Mouse (Mus musculus) forebrain, postnatal 0 days (tissue): ENCODE measurements around the gene Pigv. TPM values are rescaled to one million over a fixed set of nuclear protein-coding genes. Genes with fewer than 3 reads are reported as not detected.
A peak's percentile ranks its signal among the peaks of the same experiment; 100 is the strongest.

Experiments
- ATAC-seq: fragments of 200-750 bp; cut with Nextera tagmentation; 2 replicates; pipeline ENCODE4 v1.8.0; 2017; ENCODE audit warnings: mild to moderate bottlenecking, moderate library complexity
- DNase-seq: peaks from one replicate; pipeline ENCODE4 v3.0.0-alpha.2; 2015
- H3K27ac ChIP-seq: fragments of 300-500 bp; sonication (generic); 2 replicates; pipeline ENCODE4 v1.5.1; 2014; ENCODE audit warnings: low read depth, mild to moderate bottlenecking, antibody characterized with exemption, low read length, moderate library complexity, mixed read lengths
- H3K27me3 ChIP-seq: fragments of 300-500 bp; sonication (generic); 2 replicates; pipeline ENCODE4 v1.6.1; 2014; ENCODE audit warnings: mild to moderate bottlenecking, low read length, mixed read lengths; ENCODE audit not compliant: insufficient read depth
- H3K36me3 ChIP-seq: fragments of 300-500 bp; sonication (generic); 2 replicates; pipeline ENCODE4 v1.6.1; 2014; ENCODE audit warnings: mild to moderate bottlenecking, moderate library complexity; ENCODE audit not compliant: insufficient read depth
- H3K4me1 ChIP-seq: fragments of 300-500 bp; sonication (generic); 2 replicates; pipeline ENCODE4 v1.6.1; 2014; ENCODE audit warnings: antibody characterized with exemption; ENCODE audit not compliant: insufficient read depth
- H3K4me2 ChIP-seq: fragments of 300-500 bp; sonication (generic); 2 replicates; pipeline ENCODE4 v1.6.1; 2014; ENCODE audit warnings: low read depth, mild to moderate bottlenecking, moderate library complexity
- H3K4me3 ChIP-seq: fragments of 300-500 bp; sonication (generic); 2 replicates; pipeline ENCODE4 v1.5.1; 2014; ENCODE audit warnings: low read depth, low read length, mixed read lengths
- H3K9ac ChIP-seq: fragments of 300-500 bp; sonication (generic); 2 replicates; pipeline ENCODE4 v1.6.1; 2014; ENCODE audit warnings: mild to moderate bottlenecking
- H3K9me3 ChIP-seq: fragments of 300-500 bp; sonication (generic); 2 replicates; pipeline ENCODE4 v1.6.1; 2016; ENCODE audit warnings: low read length
- CTCF ChIP-seq: sonication (generic); IDR thresholded peaks from 2 replicates; pipeline ENCODE4 v1.5.1; 2016; ENCODE audit warnings: antibody characterized with exemption, control low read depth, low read depth
- WGBS: fragments of 180-500 bp; shearing (Covaris S2); extraction: QIAGEN DNeasy Blood & Tissue Kit; methylation state at CpG from one replicate; pipeline ENCODE4 v1.1.7; 2014; 5-methylcytosine and 5-hydroxymethylcytosine counted together
- polyA plus RNA-seq: library from polyadenylated mRNA; unstranded; fragments of >200 nt; fragmentation: Nextera tagmentation; extraction: Ambion mirVana; gene quantifications from 2 replicates; pipeline ENCODE4 v1.2.1, GENCODE M21; 2015
- total RNA-seq: library from RNA; depleted of rRNA; stranded (reverse); fragments of >200 nt; gene quantifications from 2 replicates; pipeline ENCODE4 v1.2.3, GENCODE M21; 2014

The Pigv gene
- total and polyA plus RNA-seq, 2 experiments from 2014 or later = 12.0 to 12.5 TPM

DNA sequence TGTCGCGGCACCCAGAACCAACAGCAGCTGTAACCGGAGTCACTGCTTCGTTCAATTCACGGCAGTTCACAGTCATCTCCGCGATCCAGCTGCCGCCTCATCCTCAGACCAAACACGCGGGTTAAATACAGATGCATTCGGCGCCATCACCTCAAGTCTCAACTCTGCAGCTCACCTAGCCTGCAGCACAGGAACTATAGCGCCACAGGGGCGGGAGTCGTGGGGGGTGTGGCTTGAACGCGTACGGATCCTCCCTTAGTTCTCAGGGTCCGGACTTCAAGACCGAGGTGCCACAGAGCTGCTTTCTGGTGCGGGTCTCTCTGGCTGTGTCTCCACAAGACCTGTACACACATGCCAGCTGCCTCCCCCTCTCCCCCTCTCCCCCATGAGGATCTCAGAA is 26.8 kb downstream of the Pigv start:
- Histone ChIP-seq H3K36me3 (no peaks in the 10 kb centered on the region), H3K9ac (no peak overlapping the region), H3K27ac (no peak overlapping the region), H3K27me3 (no peaks in the 10 kb centered on the region), H3K4me2 (no peak overlapping the region), H3K9me3 (peaks cover 6% of the 10 kb centered on the region; the same call in 1 of the 2 replicates), H3K4me1 (no peaks in the 10 kb centered on the region), H3K4me3 (no peak overlapping the region)
- no peak for TF ChIP-seq CTCF
- DNase-seq (no peak), ATAC-seq (no peak)
- WGBS = 45% methylated on average over 21 of the region's 21 CpGs

GRCm38 (mm10) chr4:133645195-133645594 is 27.3 kb downstream of the Pigv start:
- no peak for DNase-seq
- H3K27me3 ChIP-seq = no peaks in the 10 kb centered on the region
- peak; percentile 29; the same call in 1 of the 2 replicates for TF ChIP-seq CTCF
- WGBS = 90% methylated on average over 3 of the region's 3 CpGs
- H3K4me1 ChIP-seq = no peaks in the 10 kb centered on the region
- no peak overlapping the region for H3K4me3 ChIP-seq
- no peaks in the 10 kb centered on the region for H3K36me3 ChIP-seq
- no peak overlapping the region for H3K4me2 ChIP-seq
- no peak overlapping the region for H3K9ac ChIP-seq
- no peak overlapping the region for H3K27ac ChIP-seq
- ATAC-seq = no peak
- H3K9me3 ChIP-seq = peaks cover 6% of the 10 kb centered on the region; the same call in 1 of the 2 replicates

DNA sequence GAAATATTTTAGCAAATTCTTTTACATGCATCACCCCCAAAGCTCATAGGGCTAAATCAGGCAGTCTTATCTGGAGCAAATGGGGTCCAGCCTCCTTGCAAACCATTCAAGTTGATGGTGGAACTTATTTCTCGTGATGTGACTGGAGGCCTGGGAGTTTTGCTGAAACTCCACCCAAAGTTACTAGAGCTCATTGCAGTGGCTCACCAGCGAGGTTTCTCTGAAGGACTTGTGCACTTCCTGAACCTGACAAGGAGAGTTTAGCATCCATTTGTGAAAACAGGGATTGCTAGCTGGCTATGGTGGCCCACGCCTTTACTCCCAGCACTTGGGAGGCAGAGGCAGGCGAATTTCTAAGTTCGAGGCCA is 38.4 kb downstream of the Pigv start:
- TF ChIP-seq CTCF = no peak
- ATAC-seq (no peak), DNase-seq (no peak)
- H3K27ac ChIP-seq = no peak overlapping the region
- H3K9ac ChIP-seq = no peak overlapping the region
- H3K9me3 ChIP-seq = no peaks in the 10 kb centered on the region
- 0 out of 2 replicates have a peak, but pooled peaks cover 6% of the 10 kb centered on the region for H3K4me1 ChIP-seq
- no peaks in the 10 kb centered on the region for H3K36me3 ChIP-seq
- H3K4me2 ChIP-seq = no peak overlapping the region
- 79% methylated on average over 5 of the region's 5 CpGs for WGBS
- H3K4me3 ChIP-seq = no peak overlapping the region
- H3K27me3 ChIP-seq = no peaks in the 10 kb centered on the region

DNA sequence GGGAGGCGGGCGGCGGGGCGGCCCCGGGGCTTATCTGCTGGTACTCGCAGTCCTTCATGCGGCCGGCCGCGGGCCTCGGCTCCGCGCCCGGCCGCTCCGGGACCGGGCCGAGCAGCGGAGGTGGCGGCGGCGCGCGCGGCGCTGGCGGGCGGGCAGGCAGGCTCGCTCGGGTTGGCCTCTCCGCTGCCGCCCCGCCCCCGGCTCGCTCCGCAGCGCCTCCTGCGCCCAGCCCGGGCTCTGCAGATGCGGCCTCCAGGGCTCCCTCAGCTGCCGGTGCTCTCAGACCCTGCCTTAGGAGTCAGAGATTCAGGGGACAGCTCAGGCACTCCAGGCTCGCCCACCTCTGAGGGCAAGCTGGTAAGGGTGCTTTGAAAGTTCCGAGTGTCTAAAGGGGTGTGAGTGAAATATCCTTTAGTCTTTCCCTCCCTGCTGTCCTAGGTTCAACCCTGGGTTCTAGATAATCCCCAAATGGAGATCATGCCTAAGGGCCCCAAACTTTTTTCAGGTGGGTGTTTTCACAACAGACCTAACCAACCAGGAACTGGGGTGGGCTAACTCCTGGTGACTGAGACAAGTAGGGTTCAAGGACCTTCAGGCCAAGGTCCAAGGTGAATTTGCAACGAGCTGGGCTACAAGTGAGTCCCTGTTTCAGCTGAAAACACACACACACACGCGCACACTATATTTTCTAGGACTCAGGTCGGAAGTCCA is 39.0 kb downstream of the Pigv start:
- peak; percentile 97 for ATAC-seq
- Histone ChIP-seq H3K9me3 (no peaks in the 10 kb centered on the region), H3K4me2 (peak overlapping the region; percentile 92), H3K4me3 (peak overlapping the region; percentile 88), H3K9ac (peak overlapping the region; percentile 84), H3K27ac (peak overlapping the region; percentile 87), H3K27me3 (no peaks in the 10 kb centered on the region), H3K4me1 (0 out of 2 replicates have a peak, but pooled peaks cover 6% of the 10 kb centered on the region), H3K36me3 (no peaks in the 10 kb centered on the region)
- DNase-seq = peak; percentile 88
- TF ChIP-seq CTCF = peak; percentile 80
- 12% methylated on average over 41 of the region's 47 CpGs for WGBS

- Histone ChIP-seq H3K4me1 (0 out of 2 replicates have a peak, but pooled peaks cover 6% of the 10 kb centered on the region), H3K27me3 (no peaks in the 10 kb centered on the region), H3K27ac (peak overlapping the region; percentile 87), H3K9me3 (no peaks in the 10 kb centered on the region), H3K36me3 (no peaks in the 10 kb centered on the region), H3K9ac (peak overlapping the region; percentile 84), H3K4me2 (peak overlapping the region; percentile 92), H3K4me3 (peak overlapping the region; percentile 88)
- ATAC-seq (peak; percentile 77), DNase-seq (peak; percentile 53)
- no peak; the same call in 1 of the 2 replicates for TF ChIP-seq CTCF
- WGBS = 2% methylated on average over 60 of the region's 69 CpGs
These were observed 39.7 kb downstream of the Pigv start for GRCm38 (mm10) chr4:133632483-133633327.

DNA sequence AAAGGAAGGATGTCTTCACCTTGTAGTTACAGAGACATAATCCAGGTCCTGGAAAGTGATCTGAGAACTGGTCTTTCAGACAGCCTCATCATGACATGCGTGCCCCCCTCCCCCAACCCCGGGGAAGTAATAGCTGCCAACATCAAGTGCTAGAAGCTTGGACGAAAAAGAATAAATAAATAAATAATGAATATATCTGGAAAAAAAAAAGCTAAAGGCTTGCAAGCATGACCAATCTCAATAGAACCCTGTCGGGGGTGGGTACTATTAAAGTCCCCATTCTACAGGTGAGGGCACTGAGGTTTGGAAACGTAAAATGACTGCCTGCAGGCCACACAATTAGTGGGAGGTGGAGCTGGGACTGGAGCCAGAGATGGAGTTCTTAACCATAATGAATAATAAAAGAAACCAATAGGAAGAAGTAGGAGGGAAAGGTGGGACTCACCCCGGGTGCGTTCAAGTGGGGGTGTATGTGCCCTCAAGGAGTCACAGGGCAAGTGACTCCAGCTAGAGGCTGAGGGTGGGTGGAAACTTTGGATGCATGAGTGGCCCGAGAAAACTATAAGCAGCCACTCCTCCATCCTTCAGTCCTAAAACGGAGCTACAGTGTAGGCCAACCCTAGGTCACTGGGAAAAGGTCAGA is 40.6 kb downstream of the Pigv start:
- WGBS = 26% methylated on average over 9 of the region's 9 CpGs
- no peak for TF ChIP-seq CTCF
- no peaks in the 10 kb centered on the region for H3K9me3 ChIP-seq
- H3K9ac ChIP-seq = peak overlapping the region; percentile 84
- H3K4me2 ChIP-seq = peak overlapping the region; percentile 92
- ATAC-seq = no peak
- no peaks in the 10 kb centered on the region for H3K27me3 ChIP-seq
- H3K36me3 ChIP-seq = peaks cover 1% of the 10 kb centered on the region; the same call in 1 of the 2 replicates
- H3K27ac ChIP-seq = no peak overlapping the region
- DNase-seq = no peak
- peak overlapping the region; percentile 88 for H3K4me3 ChIP-seq
- H3K4me1 ChIP-seq = 0 out of 2 replicates have a peak, but pooled peaks cover 6% of the 10 kb centered on the region
